ENCODE assay signal across 11 mouse cellular contexts in the genomic region with DNA sequence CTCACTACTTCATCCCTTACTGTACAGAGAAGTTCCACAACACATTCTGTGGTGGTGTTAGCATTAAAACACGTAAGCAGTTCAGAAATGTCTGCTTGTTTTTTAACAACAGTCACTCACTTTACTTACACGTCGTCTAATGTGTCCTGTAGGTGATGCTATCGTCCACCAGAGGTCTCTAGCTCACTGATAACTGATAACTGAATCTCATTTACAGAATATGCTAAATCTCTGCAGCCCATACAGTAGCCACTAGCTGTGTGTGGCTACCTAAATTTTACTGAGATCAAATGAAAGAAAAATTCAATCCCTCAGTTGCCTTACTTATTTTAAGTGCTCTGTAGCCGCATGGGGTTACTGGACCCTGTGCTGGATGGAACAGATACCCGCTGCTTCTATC. TPM values are rescaled to one million over a fixed set of nuclear protein-coding genes. Genes with fewer than 3 reads are reported as not detected.
DNase-seq lines count a peak whose midpoint lies in the region; ATAC-seq and TF ChIP-seq lines count a peak whose summit lies in the region.
"Had no signal": no experiment of that assay in that cellular context is flagged by ENCODE, and none has a peak within 500 bp of the region (broad histone marks: within the 10 kb centered on the region; RNA-seq: fewer than 3 reads in every experiment).

No protein-coding gene starts in this region.

- dilution Hi-C loops in CH12.LX (cut with MboI; ENCODE audit: extremely low pct_ligation_motif_present, extremely low pct_unique_long_range_greater_than_20kb, low sequenced_read_pairs) = no loop called here

- peak; percentile 50 to 79 for TF ChIP-seq CTCF in CH12.LX (conservative IDR thresholded peaks at IDR 0.05 in 1 of 2, IDR thresholded peaks at IDR 0.05 in 1 of 2; ENCODE audit: low read depth in 2 of 2, low read length in 2 of 2)

- no peak overlapping the region for H3K9ac ChIP-seq in kidney, embryonic 14.5 days (ENCODE audit: low read depth, low read length)
- H3K9ac ChIP-seq in CH12.LX (ENCODE audit: insufficient read depth, low read depth) = no peak overlapping the region
- H3K9ac ChIP-seq in hindbrain, embryonic 16.5 days (ENCODE audit: low read depth, low read length) = no peak overlapping the region

- no peaks in the 10 kb centered on the region for H3K4me1 ChIP-seq in kidney, embryonic 14.5 days (ENCODE audit: control insufficient read depth, insufficient read depth, low read length)
- H3K4me1 ChIP-seq in CH12.LX (ENCODE audit: control insufficient read depth in 1 of 2, insufficient read depth in 2 of 2) = 0 out of 4 replicates have a peak, but pooled peaks cover 0 to 2% of the 10 kb centered on the region in 2 experiments
- H3K4me1 ChIP-seq in hindbrain, embryonic 16.5 days (ENCODE audit: control insufficient read depth, insufficient read depth, low read depth, low read length) = no peaks in the 10 kb centered on the region

- 27% methylated on average over 6 of the region's 6 CpGs for WGBS in kidney, embryonic 14.5 days
- 30% methylated on average over 6 of the region's 6 CpGs for WGBS in hindbrain, embryonic 16.5 days

- no peaks in the 10 kb centered on the region for H3K79me2 ChIP-seq in CH12.LX (replicated peaks; ENCODE audit: control insufficient read depth, extremely low read depth, insufficient read depth, poor library complexity, severe bottlenecking)

- H3K4me2 ChIP-seq in kidney, embryonic 14.5 days (replicated peaks; ENCODE audit: low read depth, low read length) = no peak overlapping the region
- H3K4me2 ChIP-seq in CH12.LX (ENCODE audit: insufficient read depth, low read depth, poor library complexity, severe bottlenecking) = no peak overlapping the region
- no peak overlapping the region for H3K4me2 ChIP-seq in hindbrain, embryonic 16.5 days (ENCODE audit: low read length)

- no peak for TF ChIP-seq POLR2A in CH12.LX (IDR thresholded peaks at IDR 0.05; ENCODE audit: low read depth, low read length)

- TF ChIP-seq RAD21 in CH12.LX (IDR thresholded peaks at IDR 0.05; ENCODE audit: low read depth, low read length) = peak; percentile 62

- no peak overlapping the region for H3K4me3 ChIP-seq in kidney, embryonic 14.5 days (ENCODE audit: low read length)
- no peak overlapping the region for H3K4me3 ChIP-seq in CH12.LX (replicated peaks in 1 of 3; ENCODE audit: low read depth in 2 of 3, low read length in 2 of 3, poor library complexity in 1 of 3)
- no peak overlapping the region for H3K4me3 ChIP-seq in hindbrain, embryonic 16.5 days (ENCODE audit: low read length)

- DNase-seq in kidney, postnatal 10 days = peak; percentile 14
- DNase-seq in CH12.LX (ENCODE audit: extremely low read depth) = peak; percentile 49
- DNase-seq in NIH3T3 (ENCODE audit: low read depth) = peak; percentile 65
- no peak for DNase-seq in c-Kit-positive CD71-positive TER-119-positive erythroid progenitor cells, embryonic 14.5 days (ENCODE audit: low spot score)
- DNase-seq in spleen, postnatal 14 days (ENCODE audit: low spot score in 2 of 2) = no peak
- DNase-seq in cerebellum, adult 9-10 months = no peak

- H3K9me3 ChIP-seq in kidney, embryonic 14.5 days (ENCODE audit: control insufficient read depth, low read length) = no peaks in the 10 kb centered on the region
- no peaks in the 10 kb centered on the region for H3K9me3 ChIP-seq in CH12.LX (replicated peaks; ENCODE audit: low read length)
- no peaks in the 10 kb centered on the region for H3K9me3 ChIP-seq in hindbrain, embryonic 16.5 days (ENCODE audit: control insufficient read depth, low read length)

- in situ Hi-C loops in CH12.LX (cut with MboI; ENCODE audit: low pct_ligation_motif_present, low pct_unique_long_range_greater_than_20kb, low sequenced_read_pairs) = no loop called here

- no peak for TF ChIP-seq EP300 in CH12.LX (IDR thresholded peaks at IDR 0.05; ENCODE audit: low read length)

- no peaks in the 10 kb centered on the region for H3K36me3 ChIP-seq in kidney, embryonic 14.5 days (ENCODE audit: control insufficient read depth, insufficient read depth, low read length)
- no peaks in the 10 kb centered on the region for H3K36me3 ChIP-seq in CH12.LX (replicated peaks in 1 of 2; ENCODE audit: control insufficient read depth in 1 of 2, insufficient read depth in 1 of 2, low read length in 1 of 2)
- no peaks in the 10 kb centered on the region for H3K36me3 ChIP-seq in hindbrain, embryonic 16.5 days (ENCODE audit: control insufficient read depth, insufficient read depth, low read length)

- H3K27ac ChIP-seq in kidney, embryonic 14.5 days (ENCODE audit: low read depth, low read length) = no peak overlapping the region
- no peak overlapping the region for H3K27ac ChIP-seq in CH12.LX (ENCODE audit: insufficient read depth, low read depth)
- H3K27ac ChIP-seq in hindbrain, embryonic 16.5 days (ENCODE audit: low read depth, low read length) = no peak overlapping the region

- no peak for ATAC-seq in kidney, embryonic 14.5 days (ENCODE audit: low FRiP score, low TSS enrichment)
- ATAC-seq in hindbrain, embryonic 16.5 days = peak; percentile 82

- H3K27me3 ChIP-seq in kidney, embryonic 14.5 days (ENCODE audit: control insufficient read depth, insufficient read depth, low read length) = no peaks in the 10 kb centered on the region; the same call in 1 of the 2 replicates
- H3K27me3 ChIP-seq in CH12.LX (replicated peaks) = no peaks in the 10 kb centered on the region
- H3K27me3 ChIP-seq in hindbrain, embryonic 16.5 days (replicated peaks; ENCODE audit: control insufficient read depth, insufficient read depth, low read length) = peaks cover 9% of the 10 kb centered on the region

TF ChIP-seq in CH12.LX, 34 proteins besides CTCF, POLR2A, EP300 and RAD21:
- peak; percentile 6; the same call in 1 of the 2 replicates for TF ChIP-seq ZC3H11A (IDR thresholded peaks at IDR 0.05; ENCODE audit: low read depth, low read length)
- TF ChIP-seq CHD1 (IDR thresholded peaks at IDR 0.05; ENCODE audit: low read depth, low read length) = no peak
- TF ChIP-seq ZNF384 (IDR thresholded peaks at IDR 0.05; ENCODE audit: low read depth, low read length) = no peak
- peak; percentile 81 for TF ChIP-seq SMC3 (IDR thresholded peaks at IDR 0.05; ENCODE audit: low read depth, low read length)
TF ChIP-seq in CH12.LX: peak in this region for 2.

RNA-seq across cellular contexts. Expression of a gene that starts 25.3 kb away (rescaled TPM):
- polyA plus RNA-seq in kidney, embryonic 14.5 days (2014; fragmentation: Nextera tagmentation; extraction: Ambion mirVana) = not detected in 2 replicates
- total RNA-seq in CH12.LX (2012; rRNA removed) = not detected in 2 replicates
- not detected in 2 replicates for total RNA-seq in CH12.LX (2014; rRNA removed)
- polyA plus RNA-seq in CH12.LX (2012; ENCODE audit: insufficient read length, low read depth) = not detected in 2 replicates
- not detected in 2 replicates for polyA plus RNA-seq in hindbrain, embryonic 16.5 days (2015; fragmentation: Nextera tagmentation; extraction: Ambion mirVana)
- total RNA-seq: layer of hippocampus, postnatal 14 days had no signal

RNA-seq across cellular contexts. Expression of a gene that starts 51.1 kb away (rescaled TPM):
- not detected in 2 replicates for polyA plus RNA-seq in kidney, embryonic 14.5 days (2014; fragmentation: Nextera tagmentation; extraction: Ambion mirVana)
- total RNA-seq in CH12.LX (2012; rRNA removed) = not detected in 2 replicates
- not detected in 2 replicates for total RNA-seq in CH12.LX (2014; rRNA removed)
- not detected in 2 replicates for polyA plus RNA-seq in CH12.LX (2012; ENCODE audit: insufficient read length, low read depth)
- polyA plus RNA-seq in hindbrain, embryonic 16.5 days (2015; fragmentation: Nextera tagmentation; extraction: Ambion mirVana) = 0.54 TPM in 1 of 2 replicates, not detected in the other
- total RNA-seq: adrenal gland, postnatal 4 days had no signal
- polyA plus RNA-seq: urinary bladder, adult 2 months had no signal

Comparison
In these comparisons a context has a peak if more than half of its experiments do, and no peak if none do; other contexts are left out.
1. DNase-seq: peak in kidney, postnatal 10 days (single experiment), CH12.LX (single experiment) and NIH3T3 (single experiment); none in c-Kit-positive CD71-positive TER-119-positive erythroid progenitor cells, embryonic 14.5 days (single experiment), spleen, postnatal 14 days (0 of 2) and cerebellum, adult 9-10 months (single experiment).